Mouse (Mus musculus) kidney, adult 18-20 months (tissue): ENCODE measurements at regions not wholly inside any gene's neighbourhood (a gene's known extent, or its start where the extent isn't known, plus 50 kb on each side); places are given as distances from the start of the nearest gene placed in this dataset.
"Not testable (repeated sequence)": the region's sequence is repeated elsewhere in the genome, so short reads cannot be mapped to it uniquely, and the experiment has no call there.

Source experiments
- DNase-seq: peaks from one replicate; pipeline ENCODE4 v3.0.0; 2021

DNA sequence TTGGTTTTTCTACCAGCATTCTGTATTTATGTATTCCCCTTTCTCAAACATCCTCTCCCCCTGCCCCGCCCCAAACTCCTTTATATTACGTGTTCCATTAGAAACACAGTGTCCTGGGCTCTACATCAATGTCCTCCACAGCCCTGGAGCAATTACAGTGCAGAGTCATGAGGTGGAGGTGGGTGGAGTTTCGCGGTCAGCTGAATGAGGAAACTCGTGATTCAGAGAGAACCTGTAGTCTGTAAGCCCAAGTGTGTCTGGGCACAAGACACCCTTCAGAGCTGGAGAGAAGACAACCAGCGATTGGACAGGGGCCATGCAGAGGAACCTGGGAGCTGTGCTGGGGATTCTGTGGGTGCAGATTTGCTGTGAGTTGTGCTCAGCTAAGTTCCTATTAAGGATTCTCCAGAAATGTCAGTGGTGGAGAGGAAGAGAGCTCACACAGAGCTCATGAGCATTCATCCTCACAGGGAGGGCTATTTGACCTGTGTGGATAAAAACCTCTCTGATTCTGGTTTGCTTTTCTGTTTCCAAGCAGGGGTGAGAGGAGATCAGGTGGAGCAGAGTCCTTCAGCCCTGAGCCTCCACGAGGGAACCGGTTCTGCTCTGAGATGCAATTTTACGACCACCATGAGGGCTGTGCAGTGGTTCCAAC, 570.4 kb downstream of the Dad1 start:
- not testable (repeated sequence) for DNase-seq

DNA sequence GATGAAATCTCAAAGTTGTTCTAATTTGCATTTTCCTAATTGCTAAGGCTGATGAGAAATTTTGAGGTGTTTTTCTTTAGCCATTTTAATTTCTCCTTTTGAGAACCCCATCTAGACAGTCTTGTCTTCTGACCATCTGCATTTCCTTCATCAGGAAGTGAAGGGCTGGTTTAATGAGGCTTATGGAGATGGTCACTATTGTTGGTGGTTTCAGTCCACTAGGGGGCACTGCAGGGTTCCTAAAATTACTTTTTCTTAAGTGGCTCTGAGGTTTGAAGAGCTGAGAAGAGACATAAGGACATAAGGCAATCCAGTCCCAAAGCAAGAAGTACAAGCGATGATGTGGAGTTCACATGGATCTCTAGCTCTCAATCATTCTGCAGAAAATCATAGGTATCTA, 571.2 kb downstream of the Dad1 start:
- not testable (repeated sequence) for DNase-seq

- not testable (repeated sequence) for DNase-seq
Measured at GRCm38 (mm10) chr14:53681320-53681719, 572.6 kb downstream of the Dad1 start.

DNA sequence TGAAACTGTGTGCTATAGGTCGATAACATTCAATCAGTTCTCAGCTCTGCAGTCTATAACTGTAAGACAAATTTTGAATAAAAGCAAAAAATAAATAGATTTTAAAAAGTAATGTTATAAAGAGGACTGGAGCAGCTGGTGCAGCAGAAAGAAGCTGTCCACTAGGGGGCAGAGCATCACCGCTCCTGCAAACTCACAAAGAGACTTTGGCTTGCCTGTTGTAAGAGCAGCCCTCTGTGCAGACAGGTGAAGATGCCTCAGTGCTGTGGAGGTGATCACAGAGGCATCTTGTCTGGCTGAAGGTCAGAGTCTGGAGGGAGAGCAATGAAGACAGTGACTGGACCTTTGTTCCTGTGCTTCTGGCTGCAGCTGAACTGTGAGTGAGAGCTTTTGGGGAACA, 588.2 kb downstream of the Dad1 start:
- peak; percentile 7 for DNase-seq

- DNase-seq = not testable (repeated sequence)
Measured at GRCm38 (mm10) chr14:53662700-53663355, 591.1 kb downstream of the Dad1 start.

- not testable (repeated sequence) for DNase-seq
Measured at GRCm38 (mm10) chr14:53654669-53655068, 599.2 kb downstream of the Dad1 start.

GRCm38 (mm10) chr14:53651061-53651460, 602.8 kb downstream of the Dad1 start:
- not testable (repeated sequence) for DNase-seq

GRCm38 (mm10) chr14:53649189-53649588, 604.7 kb downstream of the Dad1 start:
- DNase-seq = not testable (repeated sequence)

DNA sequence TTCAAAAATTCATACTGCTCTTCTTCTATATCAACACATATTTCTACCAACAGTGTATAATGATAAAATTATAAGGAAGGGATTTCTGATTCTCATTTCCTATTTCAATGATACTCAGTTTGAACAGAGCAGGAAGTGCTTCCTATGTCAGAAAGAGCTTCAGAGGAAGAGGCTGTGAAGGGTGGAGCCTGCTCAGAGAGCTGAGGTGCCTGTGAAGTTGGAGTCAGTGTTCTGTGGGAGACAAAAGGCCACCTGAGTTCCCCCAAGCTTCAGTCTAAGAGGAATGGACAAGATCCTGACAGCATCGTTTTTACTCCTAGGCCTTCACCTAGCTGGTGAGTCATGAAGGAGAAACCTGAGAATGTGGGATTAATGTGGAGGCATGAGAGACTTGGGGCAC, 613.5 kb downstream of the Dad1 start:
- DNase-seq = not testable (repeated sequence)

DNA sequence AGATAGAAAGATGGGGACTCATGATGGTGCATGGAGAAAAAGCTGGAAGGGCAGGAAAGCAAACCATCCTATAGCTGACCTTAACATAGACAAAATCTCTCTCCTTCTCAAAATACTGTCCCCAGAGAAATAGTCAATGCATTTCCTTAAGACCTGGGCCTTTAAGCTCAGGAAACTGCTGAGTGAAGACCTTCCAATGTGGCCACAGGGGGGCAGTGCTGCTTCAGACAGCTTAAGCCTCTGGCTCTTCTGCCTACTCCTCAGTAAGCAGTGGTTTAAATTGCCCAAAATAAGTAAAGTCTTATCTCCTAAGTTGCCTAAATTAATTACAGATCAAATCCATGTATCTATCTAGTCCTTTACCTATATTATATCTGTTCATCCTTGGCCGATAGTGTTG, 616.2 kb downstream of the Dad1 start:
- peak; percentile 8 for DNase-seq

- DNase-seq = not testable (repeated sequence)
Measured at GRCm38 (mm10) chr14:53635206-53635605, 618.7 kb downstream of the Dad1 start.

DNA sequence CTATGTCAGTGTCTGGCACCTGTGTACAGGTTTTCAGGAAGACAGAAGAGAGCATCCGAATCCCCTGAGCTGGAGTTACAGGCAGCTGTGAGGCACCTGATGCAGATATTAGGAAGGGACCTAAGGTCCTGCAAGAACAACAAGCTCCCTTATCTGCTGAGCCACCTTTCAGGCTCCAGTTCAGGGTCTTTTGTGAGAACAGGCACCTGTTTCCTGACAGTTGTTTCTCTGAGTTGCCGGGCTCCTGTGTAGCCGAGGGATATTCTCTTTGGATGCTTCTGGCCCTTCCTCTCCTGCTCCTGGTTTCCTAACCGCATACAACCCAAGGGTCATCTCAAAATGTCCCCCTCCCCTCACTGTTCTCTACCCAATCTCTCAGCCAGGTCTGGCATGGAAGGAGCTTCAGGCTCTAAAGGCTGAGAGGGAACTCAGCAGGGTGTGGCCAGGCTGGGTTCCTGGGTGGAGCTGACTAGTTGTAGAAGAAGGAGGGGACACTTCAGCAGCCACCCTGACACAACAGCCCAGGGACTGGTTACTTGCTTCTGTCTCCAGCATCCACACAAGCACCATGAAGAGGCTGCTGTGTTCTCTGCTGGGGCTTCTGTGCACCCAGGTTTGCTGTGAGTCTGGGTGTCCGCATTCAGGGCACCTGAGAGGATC, 619.5 kb downstream of the Dad1 start:
- DNase-seq = not testable (repeated sequence)

GRCm38 (mm10) chr14:53633743-53634142, 620.2 kb downstream of the Dad1 start:
- not testable (repeated sequence) for DNase-seq

DNA sequence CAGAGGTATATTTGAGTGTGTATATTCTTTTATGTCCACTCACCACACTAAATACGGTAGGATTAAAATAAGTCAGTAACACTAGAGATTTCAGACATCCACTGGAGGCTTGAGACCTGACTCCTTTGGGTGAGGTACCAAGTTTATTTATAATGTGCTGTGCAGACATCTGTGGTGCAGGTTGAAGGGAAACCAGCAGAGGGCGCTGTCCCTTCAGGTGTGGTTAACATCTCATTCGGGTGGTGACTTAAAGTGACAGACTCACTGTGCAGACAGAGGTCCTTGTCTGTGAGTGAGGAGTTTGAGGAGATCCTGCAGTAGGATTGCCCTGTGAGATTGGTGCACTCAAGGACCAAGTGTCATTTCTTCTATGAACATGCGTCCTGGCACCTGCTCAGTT, 632.5 kb downstream of the Dad1 start:
- DNase-seq = not testable (repeated sequence)

- DNase-seq = not testable (repeated sequence)
Measured at GRCm38 (mm10) chr14:53616061-53616460, 637.8 kb downstream of the Dad1 start.

DNA sequence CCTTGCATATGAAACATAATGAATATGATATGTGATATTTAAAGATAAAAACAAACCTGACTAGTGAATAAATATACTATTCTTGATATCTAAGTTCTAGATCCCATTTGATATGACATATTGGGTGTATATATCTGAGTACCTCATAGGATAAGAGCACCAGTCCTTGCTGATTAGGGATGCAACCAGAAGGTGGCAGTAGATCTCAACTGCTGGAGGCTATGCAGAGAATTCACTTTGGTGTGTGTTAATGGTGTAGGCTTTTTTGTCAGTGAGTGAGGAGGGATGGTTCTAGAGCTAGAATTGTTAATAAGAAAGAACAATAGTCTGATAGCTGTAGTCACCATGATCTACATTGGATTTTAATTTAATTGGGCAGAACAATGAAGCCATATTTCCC, 639.6 kb downstream of the Dad1 start:
- DNase-seq = no peak

GRCm38 (mm10) chr14:53599299-53599698, 654.6 kb downstream of the Dad1 start:
- not testable (repeated sequence) for DNase-seq

- not testable (repeated sequence) for DNase-seq
Measured at GRCm38 (mm10) chr14:53597287-53597686, 656.6 kb downstream of the Dad1 start.

DNA sequence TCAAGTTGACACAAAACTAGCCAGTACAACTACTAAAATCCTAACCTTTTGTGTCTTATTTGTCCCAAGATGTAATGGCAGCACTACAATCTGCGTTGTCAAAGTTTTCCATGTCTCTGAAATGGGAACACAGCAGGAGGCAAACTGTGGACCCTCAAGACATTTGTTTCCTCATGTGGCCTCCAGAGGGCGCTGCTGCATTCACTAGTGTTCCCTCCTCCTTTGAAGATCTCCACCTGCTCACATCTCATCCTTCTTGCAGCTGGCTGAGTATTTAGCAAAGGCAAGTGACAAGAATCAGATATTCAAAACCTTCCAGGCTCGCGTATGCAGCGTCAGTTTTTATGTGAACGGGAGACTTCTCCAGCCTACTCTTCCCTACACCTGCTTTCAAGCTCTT, 663.3 kb downstream of the Dad1 start:
- DNase-seq = not testable (repeated sequence)

GRCm38 (mm10) chr14:53582528-53582927, 671.4 kb downstream of the Dad1 start:
- DNase-seq = not testable (repeated sequence)

DNA sequence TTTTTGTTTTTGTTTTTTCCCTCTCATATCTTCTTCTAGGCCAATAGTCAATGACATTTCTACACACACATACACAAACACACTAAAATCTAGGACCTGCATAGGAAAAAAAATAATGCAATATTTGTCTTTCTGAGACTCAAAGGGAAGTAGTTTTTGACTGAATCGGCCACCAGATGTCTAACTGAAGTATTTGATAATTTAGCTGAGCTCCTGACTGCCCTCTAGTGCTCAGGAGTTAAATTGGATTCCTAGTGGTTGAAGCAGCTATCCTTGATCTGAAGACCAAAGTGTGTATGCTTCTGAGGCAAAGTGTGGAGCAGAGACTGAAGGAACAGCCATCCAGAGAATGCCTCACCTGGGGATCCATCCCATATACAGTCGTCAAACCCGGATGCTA, 672.2 kb downstream of the Dad1 start:
- DNase-seq = not testable (repeated sequence)

GRCm38 (mm10) chr14:53576927-53577326, 677.0 kb downstream of the Dad1 start:
- DNase-seq = not testable (repeated sequence)

DNA sequence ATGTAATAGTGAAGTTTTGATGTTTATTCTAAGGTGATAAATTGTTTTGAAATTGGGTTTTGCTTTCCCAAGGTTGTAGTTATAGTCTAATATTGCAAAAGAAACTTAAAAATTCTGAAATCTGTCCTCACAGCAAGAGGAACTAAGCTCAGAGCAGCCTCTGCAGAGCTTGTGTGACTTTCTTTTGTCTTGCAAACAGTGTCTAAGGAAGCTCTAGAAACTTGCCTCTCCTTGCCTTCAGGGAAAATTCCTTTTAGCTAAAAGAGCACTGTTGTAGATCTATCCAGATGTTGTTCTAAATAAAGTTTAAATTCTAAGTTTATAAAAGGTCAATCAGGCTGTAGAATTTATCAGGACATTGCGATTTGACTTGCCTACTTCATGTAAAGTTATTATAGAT, 681.2 kb downstream of the Dad1 start:
- not testable (repeated sequence) for DNase-seq

GRCm38 (mm10) chr14:53562606-53563005, 691.3 kb downstream of the Dad1 start:
- DNase-seq = no peak
